Mouse (Mus musculus) C3H10T1/2 (cell line): ENCODE data around the gene Olfr353. TPM values are rescaled to one million over a fixed set of nuclear protein-coding genes. Genes with fewer than 3 reads are reported as not detected.

Experiments used
- polyA plus RNA-seq, 2 experiments: library from polyadenylated mRNA; unstranded; fragments of >200 nt; fragmentation: generic; extraction: Trizol; gene quantifications; one replicate each; pipeline ENCODE4 v1.2.1; 2012; ENCODE audit warnings: missing spikeins in 2 of 2

Gene Olfr353
- not detected for polyA plus RNA-seq

GRCm38 (mm10) chr2:36892836-36893235 is at the start of gene Olfr353:
Olfr353 (minus strand) TSS chr2:36892936.

GRCm38 (mm10) chr2:36936821-36937220 is 44.1 kb upstream of the Olfr353 start, which contains the start of gene Olfr356:
Olfr356 (plus strand) TSS chr2:36937121.

GRCm38 (mm10) chr2:36928797-36929196 is 36.1 kb upstream of the Olfr353 start, which contains the start of gene Olfr355:
Olfr355 (minus strand) TSS chr2:36928897.

GRCm38 (mm10) chr2:36905380-36905779 is 12.6 kb upstream of the Olfr353 start, which contains the start of gene Olfr354:
Olfr354 (plus strand) TSS chr2:36905680.

GRCm38 (mm10) chr2:36868160-36868559 is 24.6 kb downstream of the Olfr353 start, which contains the start of gene Olfr352:
Olfr352 (plus strand) TSS chr2:36868460.

GRCm38 (mm10) chr2:36862560-36862959 is 30.2 kb downstream of the Olfr353 start, which contains the start of gene Olfr351:
Olfr351 (minus strand) TSS chr2:36862660.

GRCm38 (mm10) chr2:36846010-36846409 is 46.7 kb downstream of the Olfr353 start, which contains the start of gene Olfr350:
Olfr350 (plus strand) TSS chr2:36846310.

Other genes starting within 250 kb of the Olfr353 start
- gene Olfr346, start 207.1 kb downstream of the Olfr353 start, polyA plus RNA-seq = not detected
- gene Olfr347, start 161.0 kb downstream of the Olfr353 start, polyA plus RNA-seq = not detected
- not detected for gene Olfr348, start 108.7 kb downstream of the Olfr353 start, polyA plus RNA-seq
- gene Olfr50, start 102.4 kb downstream of the Olfr353 start, polyA plus RNA-seq = not detected
- not detected for gene Olfr3, start 75.9 kb downstream of the Olfr353 start, polyA plus RNA-seq
- not detected for gene Olfr350, start 46.6 kb downstream of the Olfr353 start, polyA plus RNA-seq
- gene Olfr351, start 30.3 kb downstream of the Olfr353 start, polyA plus RNA-seq = not detected
- not detected for gene Olfr352, start 24.5 kb downstream of the Olfr353 start, polyA plus RNA-seq
- not detected for gene Olfr354, start 12.7 kb upstream of the Olfr353 start, polyA plus RNA-seq
- not detected for gene Olfr355, start 36.0 kb upstream of the Olfr353 start, polyA plus RNA-seq
- gene Olfr356, start 44.2 kb upstream of the Olfr353 start, polyA plus RNA-seq = not detected
- gene Olfr357, start 100.9 kb upstream of the Olfr353 start, polyA plus RNA-seq = not detected
- not detected for gene Olfr358, start 116.4 kb upstream of the Olfr353 start, polyA plus RNA-seq
- gene Olfr360, start 172.8 kb upstream of the Olfr353 start, polyA plus RNA-seq = not detected
- not detected for gene Olfr361, start 196.4 kb upstream of the Olfr353 start, polyA plus RNA-seq
- gene Olfr362, start 225.0 kb upstream of the Olfr353 start, polyA plus RNA-seq = not detected
- not detected for gene Olfr364-ps1, start 246.4 kb upstream of the Olfr353 start, polyA plus RNA-seq